12 mouse cellular contexts compared by ENCODE assay signal in genomic region chr6:29430681-29431420, GRCm38 (mm10). TPM values are rescaled to one million over a fixed set of nuclear protein-coding genes. Genes with fewer than 3 reads are reported as not detected.
DNase-seq lines count a peak whose midpoint lies in the region; ATAC-seq and TF ChIP-seq lines count a peak whose summit lies in the region.
"Had no signal": no experiment of that assay in that cellular context is flagged by ENCODE, and none has a peak within 500 bp of the region (broad histone marks: within the 10 kb centered on the region; RNA-seq: fewer than 3 reads in every experiment).

No protein-coding gene starts in this region.

- no peak for ATAC-seq in hindbrain, postnatal 0 days
- no peak for ATAC-seq in hindbrain, embryonic 16.5 days
- ATAC-seq in heart, embryonic 11.5 days (replicated peaks; ENCODE audit: insufficient number of reproducible peaks, low FRiP score, low TSS enrichment), result no peak
- ATAC-seq: forebrain, embryonic 16.5 days had no signal

- no peaks in the 10 kb centered on the region for H3K36me3 ChIP-seq in hindbrain, postnatal 0 days (ENCODE audit: insufficient read depth, low read length)
- H3K36me3 ChIP-seq in hindbrain, embryonic 16.5 days (ENCODE audit: control insufficient read depth, insufficient read depth, low read length), result no peaks in the 10 kb centered on the region
- no peaks in the 10 kb centered on the region for H3K36me3 ChIP-seq in heart, embryonic 11.5 days (ENCODE audit: control insufficient read depth, insufficient read depth, low read length)
- no peaks in the 10 kb centered on the region for H3K36me3 ChIP-seq in myocyte (ENCODE audit: control insufficient read depth, insufficient read depth)

- 0 out of 2 replicates have a peak, but pooled peaks cover 7% of the 10 kb centered on the region for H3K4me1 ChIP-seq in hindbrain, postnatal 0 days (ENCODE audit: insufficient read depth, low read length)
- peaks cover 17% of the 10 kb centered on the region for H3K4me1 ChIP-seq in hindbrain, embryonic 16.5 days (ENCODE audit: control insufficient read depth, insufficient read depth, low read depth, low read length)
- peaks cover 33% of the 10 kb centered on the region for H3K4me1 ChIP-seq in heart, embryonic 11.5 days (ENCODE audit: control insufficient read depth, insufficient read depth, low read length)

- peaks cover 13% of the 10 kb centered on the region for H3K27me3 ChIP-seq in hindbrain, postnatal 0 days (ENCODE audit: insufficient read depth, low read length)
- H3K27me3 ChIP-seq in hindbrain, embryonic 16.5 days (replicated peaks; ENCODE audit: control insufficient read depth, insufficient read depth, low read length), result peaks cover 18% of the 10 kb centered on the region
- H3K27me3 ChIP-seq in heart, embryonic 11.5 days (ENCODE audit: control insufficient read depth, insufficient read depth, low read length), result no peaks in the 10 kb centered on the region
- H3K27me3 ChIP-seq in myocyte (ENCODE audit: control insufficient read depth, insufficient read depth, insufficient read length), result no peaks in the 10 kb centered on the region

- H3K79me2 ChIP-seq in myocyte (ENCODE audit: control insufficient read depth, insufficient read depth), result peaks cover 25% of the 10 kb centered on the region

- no peak overlapping the region for H3ac ChIP-seq in myocyte (ENCODE audit: control insufficient read depth, insufficient read length)

- 0 out of 2 replicates have a peak, but pooled peaks have one; percentile 10 for TF ChIP-seq CTCF in hindbrain, postnatal 0 days (IDR thresholded peaks at IDR 0.05; ENCODE audit: low read depth)

- DNase-seq in hindbrain, postnatal 0 days (ENCODE audit: low spot score), result no peak
- DNase-seq in embryo, embryonic 11 days, result peak; percentile 36
- DNase-seq in adrenal gland, postnatal 4 days (ENCODE audit: low spot score in 2 of 2), result no peak
- no peak for DNase-seq in layer of hippocampus, adult 9-10 months (ENCODE audit: low spot score)
- no peak for DNase-seq in T-cell, adult 2 months (ENCODE audit: low spot score)
- DNase-seq: adrenal gland, adult 2 months; cerebellum, postnatal 10 days had no signal

- H3K4me2 ChIP-seq in hindbrain, postnatal 0 days (ENCODE audit: low read depth, low read length), result no peak overlapping the region
- no peak overlapping the region for H3K4me2 ChIP-seq in hindbrain, embryonic 16.5 days (ENCODE audit: low read length)
- peak overlapping the region; percentile 41 for H3K4me2 ChIP-seq in heart, embryonic 11.5 days
- peak overlapping the region; percentile 86 for H3K4me2 ChIP-seq in myocyte (ENCODE audit: low read depth)

- H3K9me3 ChIP-seq in hindbrain, postnatal 0 days (ENCODE audit: low read length), result no peaks in the 10 kb centered on the region
- no peaks in the 10 kb centered on the region for H3K9me3 ChIP-seq in hindbrain, embryonic 16.5 days (ENCODE audit: control insufficient read depth, low read length)
- no peaks in the 10 kb centered on the region for H3K9me3 ChIP-seq in heart, embryonic 11.5 days (replicated peaks; ENCODE audit: control insufficient read depth, low read length)

- WGBS in hindbrain, postnatal 0 days, result 52% methylated on average over 15 of the region's 15 CpGs
- WGBS in hindbrain, embryonic 16.5 days, result 54% methylated on average over 15 of the region's 15 CpGs
- 22% methylated on average over 15 of the region's 15 CpGs for WGBS in heart, embryonic 11.5 days (ENCODE audit: insufficient replicate concordance)

- H3K4me3 ChIP-seq in hindbrain, postnatal 0 days (ENCODE audit: low read length), result no peak overlapping the region
- H3K4me3 ChIP-seq in hindbrain, embryonic 16.5 days (ENCODE audit: low read length), result no peak overlapping the region
- no peak overlapping the region for H3K4me3 ChIP-seq in heart, embryonic 11.5 days (ENCODE audit: low read depth, low read length)
- peak overlapping the region; percentile 100 for H3K4me3 ChIP-seq in myocyte

- no peak overlapping the region for H3K9ac ChIP-seq in hindbrain, postnatal 0 days (replicated peaks; ENCODE audit: low read length)
- H3K9ac ChIP-seq in hindbrain, embryonic 16.5 days (ENCODE audit: low read depth, low read length), result no peak overlapping the region
- peak overlapping the region; percentile 67 for H3K9ac ChIP-seq in heart, embryonic 11.5 days (ENCODE audit: low read depth, low read length)

- no peak for TF ChIP-seq POLR2A in myocyte (IDR thresholded peaks at IDR 0.05; ENCODE audit: insufficient read length, low read depth)

- H3K27ac ChIP-seq in hindbrain, postnatal 0 days, result no peak overlapping the region
- no peak overlapping the region for H3K27ac ChIP-seq in hindbrain, embryonic 16.5 days (ENCODE audit: low read depth, low read length)
- peak overlapping the region; percentile 97 for H3K27ac ChIP-seq in heart, embryonic 11.5 days (ENCODE audit: low read depth, low read length)

TF ChIP-seq in myocyte, 11 proteins besides CTCF, POLR2A, EP300 and RAD21:
- TF ChIP-seq MAX (IDR thresholded peaks at IDR 0.05; ENCODE audit: low read depth) (no peak), TCF12 (IDR thresholded peaks at IDR 0.05; ENCODE audit: insufficient read depth, poor library complexity, severe bottlenecking) (no peak), MYOG (IDR thresholded peaks at IDR 0.05; ENCODE audit: control insufficient read depth in 1 of 3, insufficient read depth in 1 of 3, insufficient read length in 2 of 3, low read depth in 2 of 3) (peak; percentile 16 to 78 (median 36)), REST (IDR thresholded peaks at IDR 0.05; ENCODE audit: insufficient read depth, insufficient read length) (no peak), CEBPB (IDR thresholded peaks at IDR 0.05; ENCODE audit: insufficient read depth, poor library complexity, severe bottlenecking) (peak; percentile 87; the same call in 1 of the 2 replicates), SRF (IDR thresholded peaks at IDR 0.05; ENCODE audit: control insufficient read depth, insufficient read length, low read depth) (no peak), E2F4 (IDR thresholded peaks at IDR 0.05; ENCODE audit: insufficient read depth) (peak; percentile 7), USF1 (IDR thresholded peaks at IDR 0.05; ENCODE audit: low read depth) (no peak), POLR2AphosphoS2 (IDR thresholded peaks at IDR 0.05; ENCODE audit: insufficient read length, low read depth) (peak; percentile 59), MYOD1 (IDR thresholded peaks at IDR 0.05; ENCODE audit: control insufficient read depth in 1 of 3, insufficient read length in 2 of 3, low read depth in 2 of 3) (peak in 1 of 3 experiments; percentile 25), TCF3 (IDR thresholded peaks at IDR 0.05; ENCODE audit: insufficient read length, low read depth) (no peak)

RNA-seq across cellular contexts. Expression of gene Flnc, which starts 2.2 kb away (rescaled TPM):
- 17.6 and 19.4 TPM in 2 replicates for total RNA-seq in hindbrain, postnatal 0 days (2014; rRNA removed)
- polyA plus RNA-seq in hindbrain, postnatal 0 days (2015; fragmentation: Nextera tagmentation; extraction: Ambion mirVana), result 1.8 TPM in 2 replicates
- 2.7 and 5.1 TPM in 2 replicates for polyA plus RNA-seq in hindbrain, embryonic 16.5 days (2015; fragmentation: Nextera tagmentation; extraction: Ambion mirVana)
- polyA plus RNA-seq in heart, embryonic 11.5 days (2014; fragmentation: Nextera tagmentation; extraction: Ambion mirVana), result 37.1 and 42.5 TPM in 2 replicates
- polyA plus RNA-seq in myocyte (2012; fragmentation: generic; extraction: Trizol), result 268 TPM
- 10 to 100 TPM; 16.5 to 28.3 TPM for total RNA-seq in adrenal gland, postnatal 4 days (2021)

RNA-seq across cellular contexts. Expression of gene Ccdc136, which starts 34.7 kb away (rescaled TPM):
- 58.1 and 79.4 TPM in 2 replicates for total RNA-seq in hindbrain, postnatal 0 days (2014; rRNA removed)
- 56.4 and 62.0 TPM in 2 replicates for polyA plus RNA-seq in hindbrain, postnatal 0 days (2015; fragmentation: Nextera tagmentation; extraction: Ambion mirVana)
- polyA plus RNA-seq in hindbrain, embryonic 16.5 days (2015; fragmentation: Nextera tagmentation; extraction: Ambion mirVana), result 54.8 and 58.3 TPM in 2 replicates
- polyA plus RNA-seq in heart, embryonic 11.5 days (2014; fragmentation: Nextera tagmentation; extraction: Ambion mirVana), result 27.0 and 30.2 TPM in 2 replicates
- 16.7 TPM for polyA plus RNA-seq in myocyte (2012; fragmentation: generic; extraction: Trizol)
- 10 to 100 TPM; 10.0 to 12.6 TPM for total RNA-seq in adrenal gland, postnatal 4 days (2021)

RNA-seq across cellular contexts. Expression of gene Atp6v1f, which starts 36.7 kb away (rescaled TPM):
- 229 and 240 TPM in 2 replicates for total RNA-seq in hindbrain, postnatal 0 days (2014; rRNA removed)
- polyA plus RNA-seq in hindbrain, postnatal 0 days (2015; fragmentation: Nextera tagmentation; extraction: Ambion mirVana), result 371 and 385 TPM in 2 replicates
- polyA plus RNA-seq in hindbrain, embryonic 16.5 days (2015; fragmentation: Nextera tagmentation; extraction: Ambion mirVana), result 341 and 394 TPM in 2 replicates
- polyA plus RNA-seq in heart, embryonic 11.5 days (2014; fragmentation: Nextera tagmentation; extraction: Ambion mirVana), result 200 and 209 TPM in 2 replicates
- polyA plus RNA-seq in myocyte (2012; fragmentation: generic; extraction: Trizol), result 242 TPM
- total RNA-seq in adrenal gland, postnatal 4 days (2021), result 100 to 1,000 TPM; 174 to 181 TPM

RNA-seq across cellular contexts. Expression of gene Atp6v1fnb, which starts 40.4 kb away (rescaled TPM):
- 0.47 TPM in 1 of 2 replicates, not detected in the other for total RNA-seq in hindbrain, postnatal 0 days (2014; rRNA removed)
- polyA plus RNA-seq in hindbrain, postnatal 0 days (2015; fragmentation: Nextera tagmentation; extraction: Ambion mirVana), result 0.59 TPM in 1 of 2 replicates, not detected in the other
- polyA plus RNA-seq in hindbrain, embryonic 16.5 days (2015; fragmentation: Nextera tagmentation; extraction: Ambion mirVana), result 0.56 TPM in 1 of 2 replicates, not detected in the other
- not detected in 2 replicates for polyA plus RNA-seq in heart, embryonic 11.5 days (2014; fragmentation: Nextera tagmentation; extraction: Ambion mirVana)
- not detected for polyA plus RNA-seq in myocyte (2012; fragmentation: generic; extraction: Trizol)
- total RNA-seq in adrenal gland, postnatal 4 days (2021), result 1 to 10 TPM in 1 of 2 experiments, under 1 TPM in 1; 0.92 to 1.1 TPM
- polyA plus RNA-seq: adrenal gland, adult 2 months; forebrain, embryonic 16.5 days; lung, embryonic 16.5 days had no signal

RNA-seq across cellular contexts. Expression of gene Opn1sw, which starts 42.6 kb away (rescaled TPM):
- total RNA-seq in hindbrain, postnatal 0 days (2014; rRNA removed), result 2.2 TPM in 1 of 2 replicates, not detected in the other
- 0.44 and 0.63 TPM in 2 replicates for polyA plus RNA-seq in hindbrain, postnatal 0 days (2015; fragmentation: Nextera tagmentation; extraction: Ambion mirVana)
- 0.43 and 0.46 TPM in 2 replicates for polyA plus RNA-seq in hindbrain, embryonic 16.5 days (2015; fragmentation: Nextera tagmentation; extraction: Ambion mirVana)
- polyA plus RNA-seq in heart, embryonic 11.5 days (2014; fragmentation: Nextera tagmentation; extraction: Ambion mirVana), result 0.27 and 0.30 TPM in 2 replicates
- polyA plus RNA-seq in myocyte (2012; fragmentation: generic; extraction: Trizol), result 0.17 TPM
- not detected for total RNA-seq in adrenal gland, postnatal 4 days (2021)
- total RNA-seq: adrenal gland, adult 2 months had no signal
- polyA plus RNA-seq: adrenal gland, adult 2 months had no signal

Comparison
In these comparisons a context has a peak if more than half of its experiments do, and no peak if none do; other contexts are left out.
1. H3K4me2 ChIP-seq: peak in heart, embryonic 11.5 days (single experiment) and myocyte (single experiment); none in hindbrain, postnatal 0 days (single experiment) and hindbrain, embryonic 16.5 days (single experiment).